Mouse (Mus musculus): ENCODE measurements around the gene Olfr1375. TPM values are rescaled to one million over a fixed set of nuclear protein-coding genes. Genes with fewer than 3 reads are reported as not detected.

Olfr1375 gene
- total RNA-seq, 1 experiment from 2014 or later = not detected

Other genes starting within 250 kb of the Olfr1375 start
- gene Zfp354c, start 220.4 kb upstream of the Olfr1375 start, total RNA-seq (2017) = 3.3 and 3.8 TPM in 2 replicates
- gene Zfp879, start 206.6 kb upstream of the Olfr1375 start, total RNA-seq (2017) = 0.49 TPM in 1 of 2 replicates, not detected in the other
- 0.23 and 0.49 TPM in 2 replicates for gene Grm6, start 197.4 kb upstream of the Olfr1375 start, total RNA-seq (2017)
- gene Zfp454, start 160.5 kb upstream of the Olfr1375 start, total RNA-seq (2017) = not detected in 2 replicates
- gene Zfp2, start 131.9 kb upstream of the Olfr1375 start, total RNA-seq (2017) = 1.0 and 2.1 TPM in 2 replicates
- 0.70 and 2.3 TPM in 2 replicates for gene Zfp354b, start 116.5 kb upstream of the Olfr1375 start, total RNA-seq (2017)
- gene 4933414I15Rik, start 104.3 kb upstream of the Olfr1375 start, total RNA-seq (2017) = not detected in 2 replicates
- not detected in 2 replicates for gene Prop1, start 94.3 kb upstream of the Olfr1375 start, total RNA-seq (2017)
- gene Olfr1378, start 81.6 kb upstream of the Olfr1375 start, total RNA-seq (2017) = not detected in 2 replicates
- not detected in 2 replicates for gene Olfr1377, start 66.1 kb upstream of the Olfr1375 start, total RNA-seq (2017)
- not detected in 2 replicates for gene Olfr51, start 44.5 kb upstream of the Olfr1375 start, total RNA-seq (2017)
- gene Olfr54, start 33.9 kb upstream of the Olfr1375 start, total RNA-seq (2017) = not detected in 2 replicates
- gene Zfp354a, start 11.1 kb downstream of the Olfr1375 start, total RNA-seq (2017) = not detected in 2 replicates
- gene Gm12569, start 172.4 kb downstream of the Olfr1375 start, total RNA-seq (2017) = not detected in 2 replicates
- 364 and 438 TPM in 2 replicates for gene Clk4, start 213.6 kb downstream of the Olfr1375 start, total RNA-seq (2017)
- gene BC049762, start 214.9 kb downstream of the Olfr1375 start, total RNA-seq (2017) = not detected in 2 replicates
- 0.81 and 0.86 TPM in 2 replicates for gene Col23a1, start 241.8 kb downstream of the Olfr1375 start, total RNA-seq (2017)

All from neutrophil, adult 5-6 weeks (primary cell).